Mouse (Mus musculus) ES-Bruce4 (cell line): ENCODE results near the gene Setd1b.

Source experiments
- CTCF ChIP-seq: IDR thresholded peaks from one replicate; pipeline ENCODE4 v1.8.1; 2011; ENCODE audit warnings: low read depth, low read length
- EP300 ChIP-seq: IDR thresholded peaks from 2 replicates; pipeline ENCODE4 v1.6.1; 2011; ENCODE audit warnings: low read depth, low read length; ENCODE audit not compliant: insufficient read depth
- POLR2A ChIP-seq: IDR thresholded peaks from one replicate; pipeline ENCODE4 v1.8.1; 2011; ENCODE audit warnings: low read length; ENCODE audit not compliant: insufficient read depth

DNA sequence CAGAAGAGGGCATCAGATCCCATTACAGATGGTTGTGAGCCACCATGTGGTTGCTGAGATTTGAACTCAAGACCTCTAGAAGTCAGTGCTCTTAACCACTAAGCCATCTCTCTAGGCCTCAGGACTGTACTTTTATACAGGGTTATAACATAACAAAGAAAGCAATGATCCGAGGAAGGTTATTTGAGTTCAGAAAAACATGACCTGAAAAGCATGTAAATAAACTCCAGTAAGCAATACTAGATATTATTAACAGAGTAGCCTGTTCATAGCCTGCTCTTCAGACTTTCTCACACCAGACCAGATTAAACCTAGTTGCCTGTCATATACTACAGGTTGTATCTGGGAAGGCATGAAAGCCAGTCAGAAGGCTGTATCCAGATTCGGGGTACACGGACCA is 45.3 kb downstream of the Setd1b start:
- TF ChIP-seq POLR2A, result no peak
- TF ChIP-seq CTCF, result no peak
- TF ChIP-seq EP300, result no peak
